Mouse (Mus musculus): ENCODE measurements around the gene Eif4e.
A peak's percentile ranks its signal among the peaks of the same experiment; 100 is the strongest.
"Not testable (repeated sequence)": the region's sequence is repeated elsewhere in the genome, so short reads cannot be mapped to it uniquely, and the experiment has no call there.

Gene Eif4e

DNA sequence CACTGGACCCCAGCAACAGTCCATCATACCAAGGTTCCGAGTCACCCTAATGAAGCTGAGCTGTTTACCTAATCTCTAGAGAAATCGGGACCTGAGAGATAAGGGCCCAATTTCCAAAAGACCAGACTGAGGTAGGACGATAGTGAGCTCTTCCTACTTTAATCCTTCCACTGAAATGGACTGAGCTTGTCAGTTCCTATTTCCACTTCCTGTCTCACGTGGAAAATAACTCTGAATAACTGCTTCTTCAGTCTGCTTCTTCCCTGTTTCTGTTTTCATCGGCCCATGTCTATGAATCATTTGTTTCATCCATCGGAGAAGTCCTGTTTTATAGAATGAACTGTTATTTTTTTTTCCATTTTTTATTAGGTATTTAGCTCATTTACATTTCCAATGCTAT, 6.8 kb upstream of the Eif4e start:
- DNase-seq = no peak

GRCm38 (mm10) chr3:138523956-138524355, 2.0 kb upstream of the Eif4e start:
- no peak for DNase-seq

- DNase-seq = no peak
Measured at GRCm38 (mm10) chr3:138525494-138525893, 485 bp upstream of the Eif4e start.

DNA sequence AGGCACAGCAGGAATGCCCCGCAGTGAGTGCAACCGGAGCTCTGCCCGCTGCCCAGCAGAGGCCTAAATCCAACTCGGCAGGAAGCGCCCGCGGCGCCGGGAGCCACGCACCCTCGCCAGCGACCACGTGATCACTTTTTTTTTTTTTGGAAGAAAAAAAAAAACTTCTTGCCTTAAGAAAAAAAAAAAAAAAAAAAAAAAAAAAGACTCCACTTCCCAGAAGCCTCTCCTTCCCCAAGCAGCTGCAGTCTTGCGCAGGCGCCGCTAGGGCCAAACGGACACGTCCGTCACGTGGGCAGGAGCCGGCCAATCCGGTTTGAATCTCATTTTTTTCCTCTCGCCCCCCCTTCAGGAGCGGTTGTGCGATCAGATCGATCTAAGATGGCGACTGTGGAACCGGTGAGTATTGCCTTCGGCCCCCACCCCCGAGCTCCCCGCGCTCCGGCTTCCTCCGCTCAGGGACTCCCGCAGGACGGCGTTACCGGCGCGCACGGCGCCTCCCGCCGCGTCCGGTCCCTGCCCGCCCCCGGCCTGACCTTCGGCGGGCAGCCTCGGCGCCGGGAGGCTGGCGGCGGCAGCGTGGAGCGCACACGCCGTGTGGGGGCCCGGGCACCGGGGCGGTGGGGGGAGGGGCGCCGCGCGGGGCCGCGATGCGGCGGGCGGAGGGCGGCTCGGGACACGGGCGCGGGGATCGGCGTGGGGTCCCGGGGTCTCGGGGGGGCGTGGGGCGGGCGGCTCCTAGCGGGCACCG, 1.1 kb downstream of the Eif4e start:
- peak; percentile 96 for DNase-seq

DNA sequence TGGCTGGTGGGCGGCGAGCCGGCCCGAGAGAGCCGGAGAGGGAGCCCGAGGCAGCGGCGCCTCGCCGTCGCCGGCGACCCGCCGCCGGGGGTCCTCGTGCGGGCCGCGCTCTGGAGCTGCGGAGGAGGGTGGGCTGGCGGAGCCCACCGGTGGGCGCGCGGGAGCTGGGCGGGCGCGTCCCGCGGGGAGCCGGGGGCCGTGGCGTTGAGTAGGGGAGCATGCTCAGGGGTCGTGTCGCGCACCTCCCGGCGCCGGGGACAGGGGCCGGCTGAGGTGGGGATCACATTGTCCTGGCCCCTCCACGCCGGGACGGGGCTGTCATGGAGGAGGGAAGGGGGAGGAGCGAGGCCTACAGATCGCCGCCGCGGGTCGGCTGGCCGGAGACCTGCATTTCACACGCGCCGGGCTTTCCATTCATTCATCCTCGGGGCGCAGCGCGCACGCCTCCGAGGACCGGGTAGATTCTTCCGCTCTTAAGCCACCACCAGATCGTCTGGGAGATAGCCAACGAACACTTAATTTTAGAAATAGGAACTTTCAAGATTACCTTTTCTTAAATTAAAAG, 1.8 kb downstream of the Eif4e start:
- peak; percentile 70 for DNase-seq

DNA sequence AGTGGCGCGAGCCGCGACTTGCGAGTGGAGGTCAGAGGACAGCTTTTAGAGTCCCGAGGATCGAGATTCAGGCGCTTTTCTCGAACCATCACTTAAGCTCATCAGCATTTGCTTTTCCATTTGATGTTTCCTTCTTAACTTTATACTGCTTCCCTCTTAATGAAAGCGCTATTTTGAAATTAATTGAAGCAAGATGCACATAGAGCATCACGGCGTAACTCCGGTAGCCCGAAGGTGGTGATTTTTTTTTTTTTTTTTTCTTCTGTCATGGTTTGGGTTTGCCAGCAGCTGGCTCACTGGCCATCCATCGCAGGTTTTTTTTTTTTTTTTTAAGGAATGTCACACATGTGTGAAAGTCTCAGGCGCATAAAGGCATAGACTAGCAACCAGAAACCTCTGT, 2.3 kb downstream of the Eif4e start:
- no peak for DNase-seq

DNA sequence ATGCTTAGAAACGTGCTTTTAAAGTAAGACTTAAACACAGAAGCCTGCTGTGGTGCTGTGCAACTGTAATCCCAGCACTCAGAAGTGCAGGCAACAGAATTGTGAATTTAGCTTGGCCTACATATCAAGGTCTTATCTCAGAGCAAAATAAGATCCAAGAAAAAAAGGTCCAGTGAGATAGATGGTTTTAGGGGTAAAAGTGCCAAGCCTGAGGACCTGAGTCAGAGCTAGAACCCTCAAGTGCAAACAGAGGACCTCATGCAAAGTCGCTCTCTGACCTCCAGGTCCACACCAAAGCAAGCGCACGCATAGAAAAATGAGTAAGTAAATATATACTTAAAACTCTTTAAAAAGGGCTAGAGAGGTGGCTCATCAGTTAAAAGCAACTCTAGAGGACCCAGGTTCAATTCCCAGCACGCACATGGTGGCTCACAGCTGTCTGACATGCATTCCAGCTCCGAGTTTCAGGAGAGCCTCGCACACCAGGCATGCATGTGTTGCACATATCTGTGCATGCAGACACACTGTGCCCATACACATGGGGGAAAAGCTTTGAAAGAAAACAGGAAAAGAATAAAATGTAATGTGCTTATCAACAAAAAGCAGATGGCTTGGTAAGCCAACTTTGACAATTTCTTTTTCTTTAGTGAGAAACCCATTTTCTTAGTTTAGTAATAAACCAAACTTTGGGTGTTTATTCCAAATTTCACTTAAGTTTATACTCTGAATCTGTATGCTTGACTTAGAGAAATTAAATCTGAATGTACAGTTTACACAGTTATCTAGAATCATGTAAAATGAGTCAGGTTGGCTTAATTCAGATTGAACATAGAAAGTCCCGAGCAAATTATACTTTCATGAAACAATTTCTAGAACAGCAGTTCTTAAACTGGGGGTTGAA, 4.8 kb downstream of the Eif4e start:
- DNase-seq = no peak

- no peak for DNase-seq
Measured at GRCm38 (mm10) chr3:138531479-138532181, 5.7 kb downstream of the Eif4e start.

GRCm38 (mm10) chr3:138532764-138533163, 6.8 kb downstream of the Eif4e start:
- no peak for DNase-seq

DNA sequence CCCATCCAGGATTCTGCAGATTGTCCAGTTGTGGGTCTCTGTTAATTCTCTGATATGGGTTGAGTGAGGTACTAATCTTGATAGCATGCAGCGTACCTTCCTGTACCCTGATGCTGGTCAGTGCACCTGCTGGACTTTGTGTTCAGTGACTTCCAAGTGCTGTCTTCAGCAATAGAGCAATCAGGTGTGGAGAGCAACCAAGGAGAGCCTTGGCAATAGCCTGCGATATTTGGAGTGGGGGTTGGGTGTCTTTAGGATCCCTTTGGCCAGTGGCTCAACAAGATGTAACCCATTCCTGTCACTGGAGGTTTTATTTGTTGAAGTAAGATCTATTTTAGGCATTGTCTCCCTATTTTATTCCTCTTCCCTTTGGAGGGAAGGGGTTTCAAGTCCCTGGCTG, 10.1 kb downstream of the Eif4e start:
- DNase-seq = peak; percentile 31

GRCm38 (mm10) chr3:138542621-138543020, 16.6 kb downstream of the Eif4e start:
- DNase-seq = no peak

GRCm38 (mm10) chr3:138544117-138544516, 18.1 kb downstream of the Eif4e start:
- DNase-seq = no peak

GRCm38 (mm10) chr3:138546678-138547077, 20.7 kb downstream of the Eif4e start:
- DNase-seq = no peak

DNA sequence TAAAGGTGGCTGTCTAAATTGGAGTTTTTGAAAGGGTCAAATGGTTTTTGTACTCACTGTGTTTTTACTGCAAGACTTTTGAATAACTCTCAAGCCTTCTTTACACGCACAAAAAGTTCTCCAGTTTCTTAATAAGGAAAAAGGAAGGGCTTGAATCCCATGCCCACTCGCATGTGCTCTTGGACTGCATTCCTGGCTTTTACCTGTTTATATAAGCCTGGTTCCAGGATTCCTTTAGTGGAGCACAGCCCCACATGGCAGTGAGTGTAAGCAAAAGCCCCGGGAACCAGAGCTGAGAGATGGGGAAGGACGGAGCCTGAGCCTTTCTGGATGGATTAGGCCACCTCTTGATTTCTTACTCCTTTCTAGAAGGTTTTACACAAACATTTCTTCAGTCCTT, 23.1 kb downstream of the Eif4e start:
- DNase-seq = no peak

GRCm38 (mm10) chr3:138550336-138551123, 24.6 kb downstream of the Eif4e start:
- DNase-seq = no peak

- not testable (repeated sequence) for DNase-seq
Measured at GRCm38 (mm10) chr3:138555279-138555678, 29.3 kb downstream of the Eif4e start.

DNA sequence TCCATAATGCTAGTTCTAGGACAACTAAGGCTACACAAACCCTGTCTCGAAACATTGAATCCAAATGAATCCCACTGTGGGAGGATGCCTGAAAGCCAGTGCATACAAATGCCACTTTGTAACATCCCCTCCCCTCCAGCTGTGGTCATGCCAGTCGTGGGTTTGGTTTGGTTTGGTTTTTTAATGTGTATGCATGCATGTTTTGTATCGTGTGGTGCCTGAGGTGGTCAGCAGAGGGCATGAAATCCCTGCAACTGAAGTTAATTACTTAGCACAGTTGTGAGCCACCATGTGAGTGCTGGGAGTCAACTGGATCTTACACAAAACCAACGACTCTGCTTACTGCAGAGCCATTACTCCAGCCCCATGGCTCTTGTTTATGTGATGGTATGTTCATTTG, 32.5 kb downstream of the Eif4e start:
- no peak for DNase-seq

DNA sequence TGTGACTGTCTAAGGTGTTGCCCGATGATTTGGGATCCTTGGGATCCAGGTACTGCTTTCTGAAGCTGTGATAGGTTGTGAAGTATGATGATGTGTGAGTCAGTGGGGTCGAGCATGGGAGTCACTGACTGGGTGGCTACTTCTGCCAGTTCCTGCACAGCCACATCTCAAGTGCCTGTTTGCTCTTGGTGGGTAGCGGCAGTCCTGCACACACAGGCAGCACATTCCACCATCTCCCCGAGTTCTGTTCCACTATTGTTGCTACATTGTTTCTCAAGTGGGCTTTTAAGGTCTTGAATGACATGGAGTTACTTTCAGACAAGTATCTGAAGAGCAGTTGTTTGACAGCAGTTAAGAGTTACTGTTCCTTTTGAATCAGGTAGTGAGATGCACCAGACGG, 34.3 kb downstream of the Eif4e start:
- no peak for DNase-seq

GRCm38 (mm10) chr3:138560886-138561285, 34.9 kb downstream of the Eif4e start:
- DNase-seq = no peak

DNA sequence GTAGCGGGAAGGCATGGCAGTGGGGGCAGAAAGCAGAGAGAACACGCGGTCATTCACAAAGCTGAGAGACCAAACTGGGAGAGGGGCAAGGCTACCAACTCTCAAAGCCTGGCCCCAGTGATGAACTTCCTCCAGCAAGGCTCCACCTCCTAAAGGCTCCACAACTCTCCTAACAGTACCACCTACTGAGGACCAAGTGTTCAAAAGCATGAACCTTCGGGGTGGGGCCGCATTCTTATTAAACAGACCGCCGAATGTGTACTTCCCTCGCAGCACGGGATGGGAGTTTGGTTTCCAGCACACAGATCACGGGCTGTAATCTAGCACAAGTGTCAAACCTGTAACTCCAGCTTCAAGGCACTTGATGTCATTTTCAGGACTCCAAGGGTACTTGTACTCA, 52.9 kb downstream of the Eif4e start:
- no peak for DNase-seq

DNA sequence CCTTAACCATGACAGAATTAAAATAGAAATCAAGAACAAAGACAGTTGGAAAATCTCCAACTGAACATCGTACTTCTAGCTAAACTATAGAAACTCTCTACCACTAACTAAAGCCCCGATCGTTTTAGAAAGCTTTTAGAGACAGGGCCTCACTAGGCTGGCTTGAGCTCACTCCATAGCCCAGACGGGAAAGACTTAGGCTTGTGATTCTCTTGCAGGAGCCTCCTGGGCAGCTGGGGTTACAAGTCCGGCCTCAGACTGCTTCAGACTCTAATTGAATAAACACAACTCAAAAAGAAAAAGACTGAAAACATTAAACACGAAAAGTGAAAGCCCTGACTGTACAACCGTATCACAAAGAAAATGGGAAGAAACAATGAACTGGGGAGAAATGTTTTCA, 60.2 kb downstream of the Eif4e start:
- DNase-seq = no peak

- no peak for DNase-seq
Measured at GRCm38 (mm10) chr3:138587137-138587536, 61.2 kb downstream of the Eif4e start.

Measured in kidney, adult 18-20 months (tissue).